Mouse (Mus musculus): ENCODE measurements around the gene Rapgef3.

The Rapgef3 gene

DNA sequence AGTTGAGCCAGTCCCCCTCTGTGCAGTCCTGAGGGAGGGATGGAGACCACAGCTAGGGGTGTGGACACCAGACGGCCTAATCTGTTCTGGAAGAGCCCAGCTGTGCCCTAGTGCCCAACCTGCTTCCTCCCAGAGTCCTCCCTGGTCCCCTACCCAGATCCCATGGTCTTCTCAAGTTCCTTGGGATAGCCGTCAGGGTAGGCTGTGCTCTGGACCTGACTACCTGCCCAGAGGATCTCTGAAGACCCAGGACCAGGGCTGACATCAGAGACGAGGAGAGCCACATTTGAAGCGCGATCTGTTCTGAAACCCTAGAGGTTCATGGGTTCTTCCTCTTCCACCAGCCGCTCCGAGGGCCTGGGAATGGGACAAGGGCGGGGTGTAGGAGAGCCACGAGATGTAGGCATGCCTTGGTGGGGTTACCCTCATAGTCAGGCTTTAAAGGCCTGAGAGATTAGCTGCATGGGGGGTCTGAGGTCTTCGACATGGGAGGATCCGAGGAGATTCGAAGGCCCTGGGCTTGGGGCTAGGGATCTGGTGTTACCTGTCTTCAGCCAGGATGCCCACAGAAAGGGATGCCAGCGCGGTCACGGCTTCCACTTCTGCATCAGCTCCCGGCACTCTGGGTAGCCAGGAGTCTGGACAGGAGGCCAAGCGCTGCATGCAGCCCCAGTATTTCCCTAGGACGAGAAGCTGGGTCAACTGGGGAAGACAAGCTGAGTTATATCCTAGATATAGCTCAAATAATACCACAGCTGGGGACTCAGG is 25.8 kb upstream of the Rapgef3 start:
- 94% methylated on average over 18 of the region's 18 CpGs for WGBS

- 66% methylated on average over 11 of the region's 11 CpGs for WGBS
Observed at GRCm38 (mm10) chr15:97791126-97791700, 23.4 kb upstream of the Rapgef3 start.

DNA sequence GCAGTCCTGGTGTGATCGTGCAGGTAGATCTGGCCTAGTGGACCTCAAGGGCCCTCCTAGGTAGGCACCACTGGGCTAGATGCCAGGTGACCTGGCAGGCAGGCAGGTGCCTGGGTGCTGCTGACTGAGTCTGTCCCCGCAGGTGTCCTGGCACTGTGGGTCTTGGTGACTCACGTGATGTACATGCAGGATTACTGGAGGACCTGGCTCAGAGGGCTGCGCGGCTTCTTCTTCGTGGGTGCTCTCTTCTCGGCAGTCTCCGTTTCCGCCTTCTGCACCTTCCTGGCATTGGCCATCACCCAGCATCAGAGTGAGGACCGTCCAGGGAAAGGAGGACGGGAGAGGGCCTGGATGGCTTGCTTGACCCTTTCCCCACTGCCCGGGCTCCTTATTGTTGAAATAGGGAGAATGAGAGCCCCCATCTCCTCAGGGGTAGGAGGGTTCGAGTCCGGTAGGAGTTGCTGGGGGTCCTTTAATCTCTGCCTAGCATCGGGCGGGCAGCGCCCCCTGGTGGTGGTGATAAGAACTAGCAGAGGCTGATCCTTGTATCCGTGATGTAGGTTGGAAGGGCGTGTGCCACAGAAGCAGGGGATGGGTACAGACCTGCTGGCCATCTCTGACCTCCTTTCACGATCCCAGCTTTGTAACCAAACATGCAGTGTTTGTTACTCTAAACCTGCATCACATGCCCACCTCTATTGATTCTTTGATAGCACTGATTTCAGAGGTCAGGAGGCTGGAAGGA is 22.2 kb upstream of the Rapgef3 start:
- 32% methylated on average over 20 of the region's 20 CpGs for WGBS

- 18% methylated on average over 6 of the region's 6 CpGs for WGBS
Observed at GRCm38 (mm10) chr15:97788821-97789220, 21.0 kb upstream of the Rapgef3 start.

DNA sequence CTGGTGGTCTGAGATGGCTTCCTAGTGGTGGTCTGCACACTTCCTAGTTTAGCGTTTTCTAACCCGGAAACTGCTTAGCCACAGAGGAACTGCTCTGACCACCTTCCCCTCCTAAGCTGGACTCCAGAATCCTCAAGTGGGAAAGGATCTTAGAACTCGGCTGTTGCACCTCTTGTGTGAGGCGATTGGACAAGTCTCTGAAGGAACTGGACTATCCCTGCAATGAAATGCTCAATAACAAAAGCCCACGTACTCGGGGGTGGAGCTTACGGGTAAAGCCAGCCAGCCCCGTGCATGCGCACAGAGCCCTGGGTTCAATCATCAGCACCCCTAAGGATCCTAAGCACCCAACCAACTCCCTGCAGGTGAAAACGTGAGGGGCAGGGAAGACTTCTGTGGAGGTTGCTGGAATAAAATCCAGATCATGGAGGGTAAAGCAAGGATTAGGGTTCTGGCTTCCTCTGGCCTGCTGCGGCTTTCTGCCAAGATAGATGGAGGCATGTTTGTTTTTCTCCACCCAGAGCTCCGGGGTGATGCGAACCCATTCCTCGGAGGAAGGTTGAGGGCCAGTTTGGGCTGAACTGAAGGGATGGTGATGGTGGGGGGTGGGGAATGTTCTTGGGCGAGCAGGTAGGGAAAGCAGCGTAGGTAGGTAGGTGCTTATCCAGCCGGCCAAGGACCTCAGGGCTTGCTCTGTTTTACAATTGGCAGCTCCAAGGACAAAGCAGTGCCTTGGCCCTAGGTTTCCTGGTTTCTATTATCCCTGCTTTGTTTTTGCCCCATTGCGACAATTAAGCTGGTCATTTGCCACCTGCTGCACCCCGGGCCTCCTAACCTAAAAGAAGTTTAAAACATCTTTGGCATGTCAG is 20.3 kb upstream of the Rapgef3 start:
- 47% methylated on average over 19 of the region's 19 CpGs for WGBS

GRCm38 (mm10) chr15:97787148-97787798 is 19.5 kb upstream of the Rapgef3 start:
- WGBS = 73% methylated on average over 7 of the region's 7 CpGs

GRCm38 (mm10) chr15:97786412-97787112 is 18.8 kb upstream of the Rapgef3 start:
- WGBS = 33% methylated on average over 10 of the region's 10 CpGs

GRCm38 (mm10) chr15:97785731-97786411 is 18.1 kb upstream of the Rapgef3 start:
- WGBS = 66% methylated on average over 9 of the region's 9 CpGs

- 3% methylated on average over 45 of the region's 45 CpGs for WGBS
Observed at GRCm38 (mm10) chr15:97784561-97785161, 16.9 kb upstream of the Rapgef3 start.

DNA sequence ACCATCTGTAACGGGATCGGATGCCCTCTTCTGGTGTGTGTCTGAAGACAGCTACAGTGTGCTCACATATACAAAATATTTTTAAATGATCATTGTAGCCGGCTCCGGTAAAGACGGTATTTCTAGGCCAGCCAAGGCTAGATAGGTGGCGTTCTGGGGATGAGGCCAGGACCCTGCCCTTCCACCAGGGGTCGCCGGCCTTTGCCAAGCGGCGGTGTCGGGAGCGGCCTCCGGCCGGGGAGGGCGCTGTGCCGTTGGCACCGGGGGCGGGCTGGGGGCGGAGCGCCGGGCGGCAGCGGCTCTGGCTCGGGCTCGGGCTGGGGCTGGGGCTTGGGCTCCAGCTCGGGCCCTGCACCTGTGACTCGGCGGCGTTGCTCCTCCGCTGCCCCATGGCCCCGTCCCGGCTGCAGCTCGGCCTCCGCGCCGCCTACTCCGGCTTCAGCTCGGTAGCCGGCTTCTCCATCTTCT is 16.4 kb upstream of the Rapgef3 start:
- under 1% methylated on average over 37 of the region's 39 CpGs for WGBS

- WGBS = 20% methylated on average over 9 of the region's 9 CpGs
Observed at GRCm38 (mm10) chr15:97782749-97783105, 15.0 kb upstream of the Rapgef3 start.

- 32% methylated on average over 24 of the region's 24 CpGs for WGBS
Observed at GRCm38 (mm10) chr15:97781961-97782748, 14.4 kb upstream of the Rapgef3 start.

- 56% methylated on average over 12 of the region's 12 CpGs for WGBS
Observed at GRCm38 (mm10) chr15:97780611-97781031, 12.8 kb upstream of the Rapgef3 start.

- WGBS = 95% methylated on average over 1 of the region's 1 CpGs
Observed at GRCm38 (mm10) chr15:97779576-97779975, 11.8 kb upstream of the Rapgef3 start.

DNA sequence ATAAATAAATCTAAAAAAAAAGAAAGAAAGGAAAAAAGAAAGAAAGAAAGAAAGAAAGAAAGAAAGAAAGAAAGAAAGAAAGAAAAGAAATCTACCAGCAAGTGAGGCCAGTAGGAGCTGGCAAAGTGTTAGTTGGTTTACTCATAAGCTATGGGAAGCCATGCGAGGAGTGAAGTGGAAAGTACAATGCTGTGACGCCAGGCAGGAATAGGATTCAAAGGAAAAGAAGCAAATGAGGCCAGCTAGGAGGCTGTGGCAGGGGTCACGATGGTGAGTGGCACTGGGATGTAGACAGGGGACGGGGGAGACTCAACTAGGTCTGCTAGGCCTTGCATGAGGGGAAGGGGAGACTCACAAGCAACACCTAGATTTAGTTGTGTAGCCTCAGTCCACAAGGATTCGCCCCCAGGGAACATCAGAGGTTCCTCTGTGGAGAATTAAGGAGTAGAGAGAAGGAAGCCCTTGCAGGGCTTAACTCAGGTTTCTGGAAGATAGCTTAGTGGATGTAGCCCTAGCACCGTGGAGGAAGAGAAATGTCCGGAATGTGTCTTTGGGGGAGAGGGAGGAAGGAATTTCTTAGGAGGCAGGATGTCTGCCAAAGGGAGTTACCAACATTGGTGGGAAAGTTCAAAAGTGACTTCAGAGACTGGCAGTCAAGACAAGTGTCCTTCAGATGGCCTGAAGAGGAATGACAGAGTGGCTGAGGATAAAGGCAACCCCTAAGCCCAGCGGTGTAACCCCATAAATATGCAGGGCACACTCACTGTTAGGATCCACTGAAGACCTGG is 10.7 kb upstream of the Rapgef3 start, which contains the start of gene Slc48a1:
Slc48a1 (plus strand) TSS at position 210 of the 788 bp plus-strand sequence.
- WGBS = 83% methylated on average over 8 of the region's 8 CpGs

- 90% methylated on average over 6 of the region's 6 CpGs for WGBS
Observed at GRCm38 (mm10) chr15:97776919-97777318, 9.1 kb upstream of the Rapgef3 start.

GRCm38 (mm10) chr15:97776514-97776913 is 8.7 kb upstream of the Rapgef3 start:
- 19% methylated on average over 8 of the region's 8 CpGs for WGBS

GRCm38 (mm10) chr15:97773961-97774370 is 6.2 kb upstream of the Rapgef3 start:
- WGBS = 68% methylated on average over 5 of the region's 5 CpGs
